Mouse (Mus musculus) intestine, embryonic 15.5 days (tissue): ENCODE data around the gene Leap2. TPM values are rescaled to one million over a fixed set of nuclear protein-coding genes. Genes with fewer than 3 reads are reported as not detected.

Source experiments
- ATAC-seq: fragments of 200-750 bp; cut with Nextera tagmentation; 2 replicates; pipeline ENCODE4 v1.8.0; 2017; ENCODE audit warnings: moderate TSS enrichment, moderate library complexity
- H3K27ac ChIP-seq: fragments of 300-500 bp; sonication (generic); 2 replicates; pipeline ENCODE4 v1.5.1; 2015; ENCODE audit warnings: mild to moderate bottlenecking, inconsistent platforms
- H3K27me3 ChIP-seq: fragments of 300-500 bp; sonication (generic); replicated peaks from 2 replicates; pipeline ENCODE4 v1.6.1; 2015; ENCODE audit warnings: inconsistent platforms
- H3K36me3 ChIP-seq: fragments of 300-500 bp; sonication (generic); 2 replicates; pipeline ENCODE4 v1.6.1; 2015; ENCODE audit warnings: inconsistent platforms
- H3K4me1 ChIP-seq: fragments of 300-500 bp; sonication (generic); replicated peaks from 2 replicates; pipeline ENCODE4 v1.6.1; 2015; ENCODE audit warnings: inconsistent platforms
- H3K4me2 ChIP-seq: fragments of 300-500 bp; sonication (generic); replicated peaks from 2 replicates; pipeline ENCODE4 v1.6.1; 2015; ENCODE audit warnings: mild to moderate bottlenecking, inconsistent platforms
- H3K4me3 ChIP-seq: fragments of 300-500 bp; sonication (generic); replicated peaks from 2 replicates; pipeline ENCODE4 v1.5.1; 2015; ENCODE audit warnings: inconsistent platforms
- H3K9ac ChIP-seq: fragments of 300-500 bp; sonication (generic); 2 replicates; pipeline ENCODE4 v1.6.1; 2015; ENCODE audit warnings: inconsistent platforms
- H3K9me3 ChIP-seq: fragments of 300-500 bp; sonication (generic); 2 replicates; pipeline ENCODE4 v1.6.1; 2016; ENCODE audit warnings: inconsistent platforms
- WGBS: fragments of 180-500 bp; shearing (Covaris S2); methylation state at CpG from one replicate; pipeline ENCODE4 v1.1.7; 2015; 5-methylcytosine and 5-hydroxymethylcytosine counted together
- polyA plus RNA-seq: library from polyadenylated mRNA; unstranded; fragments of >200 nt; fragmentation: Nextera tagmentation; extraction: Ambion mirVana; gene quantifications from 2 replicates; pipeline ENCODE4 v1.2.1, GENCODE M21; 2015

Gene Leap2
- polyA plus RNA-seq, 1 experiment from 2014 or later: 7.3 TPM

GRCm38 (mm10) chr11:53424826-53425225 is 1.9 kb upstream of the Leap2 start:
- 60% methylated on average over 2 of the region's 2 CpGs for WGBS
- H3K36me3 ChIP-seq: peaks cover 14% of the 10 kb centered on the region
- ATAC-seq: no peak
- H3K27ac ChIP-seq: no peak overlapping the region
- no peaks in the 10 kb centered on the region for H3K27me3 ChIP-seq
- H3K9ac ChIP-seq: no peak overlapping the region
- H3K9me3 ChIP-seq: no peaks in the 10 kb centered on the region
- H3K4me2 ChIP-seq: no peak overlapping the region
- peaks cover 5% of the 10 kb centered on the region; the same call in 1 of the 2 replicates for H3K4me1 ChIP-seq
- no peak overlapping the region for H3K4me3 ChIP-seq

- ATAC-seq: peak; percentile 81
- Histone ChIP-seq H3K9me3 (no peaks in the 10 kb centered on the region), H3K36me3 (peaks cover 27% of the 10 kb centered on the region)
These were observed 4.9 kb downstream of the Leap2 start for GRCm38 (mm10) chr11:53418048-53418447.

DNA sequence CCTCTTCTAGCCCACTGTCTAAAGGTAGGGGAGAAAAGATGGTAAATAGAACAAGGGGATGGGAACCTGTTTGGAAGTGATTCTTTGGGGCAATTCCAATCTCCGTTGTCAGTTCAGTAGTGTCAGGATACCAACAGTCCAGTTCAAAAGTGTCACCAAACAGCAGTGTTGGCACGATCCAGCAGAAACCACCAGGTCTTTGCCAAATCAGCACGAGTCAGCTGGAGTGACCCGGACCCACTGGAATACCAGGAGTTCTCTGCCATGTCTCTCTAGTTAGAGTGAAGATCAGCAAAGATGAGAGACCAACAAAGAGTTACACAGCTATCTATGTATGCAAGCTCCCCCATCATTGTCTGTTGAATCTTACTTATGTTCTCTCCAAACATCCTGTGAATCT is 9.1 kb downstream of the Leap2 start:
- Histone ChIP-seq H3K27ac (no peak overlapping the region), H3K36me3 (peaks cover 29% of the 10 kb centered on the region), H3K4me3 (no peak overlapping the region), H3K9ac (no peak overlapping the region), H3K4me1 (no peaks in the 10 kb centered on the region), H3K9me3 (no peaks in the 10 kb centered on the region), H3K27me3 (no peaks in the 10 kb centered on the region), H3K4me2 (no peak overlapping the region)
- no peak for ATAC-seq
- WGBS: 93% methylated on average over 4 of the region's 4 CpGs

More at GRCm38 (mm10) chr11:53418048-53418447, 4.9 kb downstream of the Leap2 start:
- Histone ChIP-seq H3K27me3 (no peaks in the 10 kb centered on the region), H3K4me1 (no peaks in the 10 kb centered on the region; the same call in 1 of the 2 replicates), H3K9ac (no peak overlapping the region), H3K4me3 (no peak overlapping the region), H3K4me2 (no peak overlapping the region), H3K27ac (no peak overlapping the region)

- Histone ChIP-seq H3K4me1 (no peaks in the 10 kb centered on the region), H3K36me3 (peaks cover 31% of the 10 kb centered on the region), H3K4me3 (no peak overlapping the region), H3K9ac (no peak overlapping the region), H3K9me3 (no peaks in the 10 kb centered on the region), H3K27ac (no peak overlapping the region), H3K4me2 (no peak overlapping the region), H3K27me3 (no peaks in the 10 kb centered on the region)
- ATAC-seq: no peak
These were observed 11.2 kb downstream of the Leap2 start for GRCm38 (mm10) chr11:53411738-53412137.

- WGBS: 88% methylated on average over 1 of the region's 1 CpGs
- ATAC-seq: no peak
- H3K27ac ChIP-seq: no peak overlapping the region
- no peak overlapping the region for H3K9ac ChIP-seq
- no peaks in the 10 kb centered on the region for H3K4me1 ChIP-seq
- no peaks in the 10 kb centered on the region for H3K27me3 ChIP-seq
- no peak overlapping the region for H3K4me3 ChIP-seq
- no peak overlapping the region for H3K4me2 ChIP-seq
- H3K9me3 ChIP-seq: no peaks in the 10 kb centered on the region
- peaks cover 27% of the 10 kb centered on the region for H3K36me3 ChIP-seq
These were observed 19.3 kb downstream of the Leap2 start for GRCm38 (mm10) chr11:53403638-53404037.

DNA sequence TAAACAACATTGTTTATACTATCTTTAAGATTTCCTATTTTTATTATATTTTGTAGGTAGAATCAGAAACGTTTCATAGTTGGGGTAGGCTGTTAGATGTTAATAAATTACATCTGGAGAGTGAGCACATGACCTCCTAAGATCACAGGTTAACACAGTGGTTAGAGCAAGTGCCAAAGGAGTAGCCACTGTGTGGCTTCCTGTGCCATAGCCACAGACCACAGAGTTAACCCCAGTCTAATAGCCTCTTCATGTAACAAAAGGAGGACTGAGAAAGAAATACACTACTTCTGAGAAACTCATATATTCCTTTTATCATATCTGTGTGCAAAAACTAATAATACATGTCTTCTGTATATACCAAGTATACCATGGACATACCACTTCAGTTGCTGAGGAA is 29.1 kb downstream of the Leap2 start:
- no peak for ATAC-seq
- no peaks in the 10 kb centered on the region for H3K27me3 ChIP-seq
- no peak overlapping the region for H3K27ac ChIP-seq
- H3K36me3 ChIP-seq: peaks cover 13% of the 10 kb centered on the region
- H3K9me3 ChIP-seq: no peaks in the 10 kb centered on the region
- no peak overlapping the region for H3K9ac ChIP-seq
- no peak overlapping the region for H3K4me3 ChIP-seq
- H3K4me1 ChIP-seq: no peaks in the 10 kb centered on the region
- WGBS: 79% methylated on average over 1 of the region's 1 CpGs
- no peak overlapping the region for H3K4me2 ChIP-seq

- 84% methylated on average over 2 of the region's 2 CpGs for WGBS
These were observed 39.1 kb downstream of the Leap2 start for GRCm38 (mm10) chr11:53383758-53384428.

GRCm38 (mm10) chr11:53378918-53379317 is 44.1 kb downstream of the Leap2 start:
- Histone ChIP-seq H3K4me2 (no peak overlapping the region), H3K27ac (no peak overlapping the region), H3K27me3 (no peaks in the 10 kb centered on the region), H3K4me1 (no peaks in the 10 kb centered on the region), H3K9ac (no peak overlapping the region), H3K36me3 (peaks cover 5% of the 10 kb centered on the region; the same call in 1 of the 2 replicates), H3K4me3 (no peak overlapping the region), H3K9me3 (no peaks in the 10 kb centered on the region)
- 76% methylated on average over 1 of the region's 1 CpGs for WGBS
- no peak for ATAC-seq

More at GRCm38 (mm10) chr11:53383758-53384428, 39.1 kb downstream of the Leap2 start:
- peak; percentile 76 for ATAC-seq
- Histone ChIP-seq H3K4me3 (no peak overlapping the region), H3K9me3 (no peaks in the 10 kb centered on the region), H3K9ac (no peak overlapping the region), H3K27me3 (no peaks in the 10 kb centered on the region), H3K36me3 (peaks cover 6% of the 10 kb centered on the region; the same call in 1 of the 2 replicates), H3K27ac (no peak overlapping the region), H3K4me1 (no peaks in the 10 kb centered on the region), H3K4me2 (no peak overlapping the region)

Other genes with a start within 250 kb of the Leap2 start
- gene Hspa4, start 122.7 kb downstream of the Leap2 start, polyA plus RNA-seq: 103 and 106 TPM in 2 replicates
- 14.2 and 17.5 TPM in 2 replicates for gene Zcchc10, start 98.5 kb downstream of the Leap2 start, polyA plus RNA-seq
- 33.7 and 35.4 TPM in 2 replicates for gene Aff4, start 72.3 kb downstream of the Leap2 start, polyA plus RNA-seq
- 791 and 876 TPM in 2 replicates for gene Uqcrq, start 7.7 kb upstream of the Leap2 start, polyA plus RNA-seq
- gene Gdf9, start 7.9 kb upstream of the Leap2 start, polyA plus RNA-seq: 1.3 and 1.6 TPM in 2 replicates
- 0.10 TPM in 1 of 2 replicates, not detected in the other for gene Gm10447, start 33.9 kb upstream of the Leap2 start, polyA plus RNA-seq
- gene Shroom1, start 34.0 kb upstream of the Leap2 start, polyA plus RNA-seq: 1.3 and 1.5 TPM in 2 replicates
- gene Gm9837, start 47.3 kb upstream of the Leap2 start, polyA plus RNA-seq: not detected in 2 replicates
- not detected in 2 replicates for gene Gm9945, start 57.0 kb upstream of the Leap2 start, polyA plus RNA-seq
- gene Sowaha, start 57.1 kb upstream of the Leap2 start, polyA plus RNA-seq: 0.56 and 0.57 TPM in 2 replicates
- gene Sept8, start 96.1 kb upstream of the Leap2 start, polyA plus RNA-seq: 19.7 and 21.7 TPM in 2 replicates
- gene Kif3a, start 144.2 kb upstream of the Leap2 start, polyA plus RNA-seq: 48.2 TPM in 2 replicates
- 0.56 and 0.59 TPM in 2 replicates for gene Il4, start 195.5 kb upstream of the Leap2 start, polyA plus RNA-seq
- gene Il13, start 211.5 kb upstream of the Leap2 start, polyA plus RNA-seq: not detected in 2 replicates